Mouse (Mus musculus) CH12F3 (cell line): Measurements from ENCODE around the gene Nkpd1.

Source experiments
- in situ Hi-C: fragments of 300-500 bp; cut with MboI; formaldehyde crosslinking; loops from 2 replicates; pipeline ENCODE4 v1.14.3; 2020; ENCODE audit warnings: low sequenced_read_pairs

Nkpd1 gene

GRCm38 (mm10) chr7:19517652-19518365 is at the start of gene Nkpd1:
Gene Nkpd1 (plus strand): TSS chr7:19517838.
- in situ Hi-C loops = no loop called here

- in situ Hi-C loops = loop anchor here (10.0 kb wide), 1 partner anchor 57 kb away; no protein-coding TSS in a partner anchor
These were observed 49.4 kb upstream of the Nkpd1 start for GRCm38 (mm10) chr7:19468279-19468678.

DNA sequence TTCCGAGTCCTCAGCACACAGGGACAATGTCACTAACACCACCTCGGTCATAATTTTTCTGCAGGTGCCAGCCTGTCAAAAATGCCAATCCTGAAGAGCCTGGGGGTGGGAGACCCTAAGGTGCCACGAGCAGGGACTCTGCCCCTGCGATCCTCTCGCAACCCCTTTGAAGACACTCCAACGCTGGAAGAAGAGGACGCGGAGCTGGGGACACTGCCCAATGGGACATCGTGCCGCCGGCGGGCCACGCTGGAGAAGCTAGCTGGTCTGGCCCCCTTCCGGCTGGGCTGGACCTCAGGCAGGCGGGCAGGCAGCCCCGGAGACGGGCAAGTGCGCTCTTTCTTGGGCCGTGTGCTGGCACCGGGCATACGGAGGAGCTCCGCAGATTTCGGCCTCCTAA is 48.2 kb upstream of the Nkpd1 start:
- in situ Hi-C loops = loop anchor here (10.0 kb wide), 1 partner anchor 55 kb away; no protein-coding TSS in a partner anchor

DNA sequence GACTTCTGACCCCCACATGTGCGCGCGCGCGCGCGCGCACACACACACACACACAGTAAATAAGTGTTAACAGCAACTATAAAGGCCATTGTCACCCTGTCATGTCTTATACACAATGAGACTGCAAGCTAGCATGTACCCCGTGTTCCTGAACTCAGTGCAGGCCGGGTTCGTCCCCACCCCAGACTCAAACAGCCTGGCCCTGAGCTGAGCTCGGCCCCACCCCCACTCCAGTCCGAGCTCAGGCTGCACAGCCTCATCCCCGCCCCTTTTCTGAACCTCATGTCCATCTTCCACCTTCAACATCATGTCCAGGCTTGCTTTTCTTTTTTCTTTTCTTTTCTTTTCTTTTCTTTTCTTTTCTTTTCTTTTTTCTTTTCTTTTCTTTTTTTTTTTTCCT is 47.3 kb upstream of the Nkpd1 start:
- in situ Hi-C loops = no loop called here

- in situ Hi-C loops = no loop called here
These were observed 45.2 kb upstream of the Nkpd1 start for GRCm38 (mm10) chr7:19472403-19472802.

DNA sequence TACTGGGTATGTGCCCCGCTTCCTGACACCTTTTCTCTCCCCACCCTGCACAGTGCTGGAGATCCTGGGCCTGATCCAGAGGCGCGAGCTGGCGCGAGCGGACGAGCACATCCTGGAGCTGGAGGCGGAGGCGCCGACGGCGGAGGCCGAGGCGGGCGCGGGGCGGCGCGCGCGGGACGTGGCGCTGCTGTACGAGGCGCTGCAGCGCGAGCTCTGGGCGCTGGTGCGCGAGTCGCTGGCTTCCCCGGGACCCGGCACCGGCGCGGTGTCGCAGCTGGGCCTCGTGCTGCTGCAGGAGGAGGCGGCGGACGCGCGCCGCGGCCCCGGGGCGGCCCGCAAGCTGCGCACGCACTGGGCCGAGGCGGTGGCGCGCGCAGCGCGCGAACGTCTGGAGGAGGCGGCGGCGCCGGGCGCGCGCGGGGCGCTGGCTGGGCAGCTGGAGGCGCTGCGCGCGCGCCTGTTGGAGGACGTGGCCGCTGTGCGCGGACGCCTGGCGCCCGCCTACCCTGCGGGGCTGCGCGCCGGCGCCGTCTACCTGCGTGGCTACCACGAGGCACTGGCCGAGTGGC is 43.7 kb upstream of the Nkpd1 start:
- in situ Hi-C loops = no loop called here

GRCm38 (mm10) chr7:19477084-19477483 is 40.6 kb upstream of the Nkpd1 start:
- in situ Hi-C loops = no loop called here

GRCm38 (mm10) chr7:19477624-19478384 is 39.8 kb upstream of the Nkpd1 start:
- in situ Hi-C loops = no loop called here

- in situ Hi-C loops = no loop called here
These were observed 34.4 kb upstream of the Nkpd1 start for GRCm38 (mm10) chr7:19483281-19483680.

- in situ Hi-C loops = no loop called here
These were observed 32.1 kb upstream of the Nkpd1 start for GRCm38 (mm10) chr7:19485488-19485887.

DNA sequence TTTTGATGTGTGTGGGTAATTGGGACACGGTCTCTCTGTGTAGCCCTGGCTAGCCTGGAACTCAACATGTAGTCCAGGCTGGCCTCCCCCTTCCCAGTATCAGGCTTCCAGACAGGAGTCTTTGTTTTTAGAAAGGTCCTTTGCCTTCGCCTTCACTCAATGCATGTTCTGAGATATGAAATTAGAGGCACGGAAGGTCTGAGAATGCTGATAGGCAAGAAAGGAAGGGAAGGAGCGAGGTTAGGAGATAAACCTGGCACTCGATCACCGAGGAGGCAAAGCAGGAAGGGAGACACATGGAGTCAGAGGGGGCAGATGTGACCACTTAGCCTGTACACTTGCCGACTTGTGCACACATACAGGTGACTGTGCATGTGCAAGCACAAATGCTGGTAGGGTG is 31.1 kb upstream of the Nkpd1 start:
- in situ Hi-C loops = no loop called here

GRCm38 (mm10) chr7:19489525-19489924 is 28.1 kb upstream of the Nkpd1 start:
- in situ Hi-C loops = no loop called here

GRCm38 (mm10) chr7:19491731-19492130 is 25.9 kb upstream of the Nkpd1 start:
- in situ Hi-C loops = no loop called here

GRCm38 (mm10) chr7:19494751-19495474 is 22.7 kb upstream of the Nkpd1 start:
- in situ Hi-C loops = no loop called here

GRCm38 (mm10) chr7:19495521-19496213 is 22.0 kb upstream of the Nkpd1 start:
- in situ Hi-C loops = no loop called here

DNA sequence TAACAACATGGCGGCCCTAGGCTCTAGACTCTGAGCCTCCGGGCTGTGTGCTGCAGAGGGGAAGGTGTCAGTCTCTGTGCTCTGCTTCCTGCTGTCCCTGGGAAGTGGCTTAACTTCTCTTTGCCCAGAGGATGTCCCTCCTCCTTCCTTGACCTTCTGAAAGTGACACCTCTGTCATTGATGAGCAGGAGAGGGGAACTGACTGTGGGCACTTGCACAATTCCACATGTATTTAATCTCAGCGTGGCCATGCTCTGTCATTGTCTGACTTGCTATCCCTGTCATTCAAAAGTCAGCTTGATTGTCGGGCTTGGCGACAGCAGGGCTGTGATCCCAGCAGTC is 21.5 kb upstream of the Nkpd1 start:
- in situ Hi-C loops = no loop called here

DNA sequence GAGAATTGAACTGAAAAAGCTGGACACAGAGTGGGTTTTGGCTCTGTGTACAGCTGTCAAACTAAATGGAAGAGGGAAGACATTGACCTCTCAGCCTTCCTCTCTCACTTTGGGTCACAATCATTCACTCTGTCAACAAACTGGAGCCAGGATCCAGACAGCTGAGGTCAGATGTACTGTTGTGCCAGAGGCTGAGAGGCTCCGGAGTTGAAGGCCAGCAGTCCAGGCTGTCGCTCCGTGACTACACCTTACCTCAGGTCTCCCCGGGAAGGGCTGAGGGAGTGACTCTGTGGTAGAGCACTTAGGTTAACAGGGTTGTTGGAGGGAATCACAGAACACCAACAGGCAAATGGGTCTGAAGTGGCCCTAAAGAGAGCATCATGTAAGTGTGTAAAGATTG is 19.3 kb upstream of the Nkpd1 start:
- in situ Hi-C loops = no loop called here

DNA sequence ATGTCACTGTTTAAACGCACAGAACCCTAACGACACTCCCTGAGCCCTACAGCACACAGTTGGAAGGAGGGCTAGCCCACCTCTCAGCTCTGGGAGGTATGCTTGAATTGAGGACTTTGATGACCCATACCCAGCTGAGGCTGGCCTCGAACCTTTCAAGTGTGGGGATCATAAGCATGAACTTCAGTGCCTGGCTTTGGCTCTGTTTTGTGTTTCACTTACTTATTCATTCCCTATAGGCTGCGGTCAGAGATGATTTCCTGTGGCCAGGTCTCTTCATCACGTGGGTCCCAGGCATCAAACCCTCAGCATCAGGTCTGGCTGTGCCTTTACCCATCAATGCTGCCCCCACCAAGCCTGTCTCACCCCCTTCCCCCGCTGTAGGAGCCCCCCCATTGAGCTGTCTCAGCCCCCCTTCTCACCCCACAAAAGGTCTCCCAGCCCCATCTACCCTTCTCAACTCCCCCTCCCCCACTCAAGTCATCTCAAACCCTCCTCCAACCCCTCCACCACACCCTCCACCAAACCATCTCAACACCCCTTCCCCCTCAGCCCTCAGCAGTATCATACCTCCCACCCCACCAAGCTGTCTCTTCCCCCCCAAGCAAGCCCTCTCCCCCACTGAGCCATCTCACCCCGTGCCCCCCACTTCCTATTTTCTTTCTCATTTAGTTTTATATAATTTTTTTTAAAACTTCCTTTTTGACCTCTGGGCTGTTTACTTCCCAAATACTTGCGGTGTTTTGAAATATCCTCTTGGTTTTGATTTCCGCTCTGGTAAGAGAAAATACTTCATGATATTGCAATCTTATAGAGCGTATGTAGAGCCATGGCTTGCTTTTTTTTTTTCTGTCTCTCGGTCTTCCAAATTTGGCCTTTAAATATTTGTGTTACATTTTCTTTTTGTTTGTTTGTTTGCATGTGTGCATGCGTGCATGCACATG is 16.9 kb upstream of the Nkpd1 start:
- in situ Hi-C loops = no loop called here

GRCm38 (mm10) chr7:19501658-19502057 is 16.0 kb upstream of the Nkpd1 start:
- in situ Hi-C loops = no loop called here
